ENCODE assay signal across 7 mouse cellular contexts in the genomic region with DNA sequence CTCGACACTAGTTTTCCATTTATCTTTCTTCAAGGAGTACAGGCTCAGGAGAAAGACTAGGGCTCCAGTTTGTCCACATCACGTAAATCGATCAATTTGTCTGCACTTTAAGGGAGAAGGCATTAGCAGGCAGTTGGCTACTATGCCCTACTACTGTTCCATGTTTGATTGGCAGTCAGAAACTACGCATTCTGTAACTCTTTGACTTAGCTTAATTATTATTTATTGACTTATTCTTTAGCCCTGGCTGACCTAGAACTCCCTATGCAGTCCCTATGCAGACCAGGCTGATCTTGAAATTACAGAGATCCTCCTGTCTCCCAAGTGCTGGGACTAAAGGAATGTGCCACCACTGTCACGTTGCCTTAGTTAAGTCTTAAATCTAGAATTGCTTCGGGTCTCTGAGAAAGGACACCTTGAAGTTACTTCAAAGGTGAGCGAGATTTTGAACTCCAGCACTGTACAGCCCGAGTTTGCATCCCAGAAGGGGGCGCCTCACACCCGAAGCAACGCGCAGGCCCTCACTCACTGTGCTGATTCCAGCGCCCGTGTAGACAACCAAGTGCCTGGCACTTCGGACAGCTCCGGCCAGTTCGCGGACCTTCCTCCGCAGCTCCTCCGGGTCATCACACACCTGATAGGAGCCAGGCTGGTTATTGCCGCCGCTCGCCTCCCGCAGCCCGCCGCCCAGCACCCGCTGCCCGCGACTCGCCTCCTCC. TPM values are rescaled to one million over a fixed set of nuclear protein-coding genes. Genes with fewer than 3 reads are reported as not detected.
DNase-seq lines count a peak whose midpoint lies in the region; ATAC-seq and TF ChIP-seq lines count a peak whose summit lies in the region.

No protein-coding gene starts in this region.

- peak overlapping the region; percentile 87 for H3K9ac ChIP-seq in embryonic facial prominence, embryonic 15.5 days

- ATAC-seq in embryonic facial prominence, embryonic 15.5 days (ENCODE audit: insufficient number of reproducible peaks, low FRiP score, low TSS enrichment, low read depth) = peak; percentile 67; the same call in 1 of the 2 replicates

- peaks cover 81% of the 10 kb centered on the region for H3K36me3 ChIP-seq in E14TG2a.4 (ENCODE audit: insufficient read depth, low read length)
- peaks cover 53% of the 10 kb centered on the region for H3K36me3 ChIP-seq in embryonic facial prominence, embryonic 15.5 days
- peaks cover 47% of the 10 kb centered on the region for H3K36me3 ChIP-seq in macrophage (ENCODE audit: inconsistent target)

- peaks cover 80% of the 10 kb centered on the region for H3K4me1 ChIP-seq in E14TG2a.4 (replicated peaks; ENCODE audit: low read depth, low read length)
- peaks cover 20% of the 10 kb centered on the region for H3K4me1 ChIP-seq in embryonic facial prominence, embryonic 15.5 days

- peaks cover 81% of the 10 kb centered on the region for H3K79me2 ChIP-seq in macrophage (ENCODE audit: inconsistent target)

- 13% methylated on average over 30 of the region's 30 CpGs for WGBS in embryonic facial prominence, embryonic 15.5 days
- WGBS in macrophage (ENCODE audit: missing documents) = 14% methylated on average over 26 of the region's 30 CpGs

- DNase-seq in WW6 (ENCODE audit: low read depth, low spot score) = peak; percentile 70
- DNase-seq in heart, postnatal 4 days = peak; percentile 78
- DNase-seq in layer of hippocampus, postnatal 25 days (ENCODE audit: extremely low spot score in 1 of 2, low spot score in 1 of 2) = peak; percentile 40 to 71
- DNase-seq in right cerebral cortex, postnatal 4 days = peak; percentile 66

- peak overlapping the region; percentile 80 for H3K27ac ChIP-seq in embryonic facial prominence, embryonic 15.5 days (replicated peaks)
- H3K27ac ChIP-seq in macrophage = peak overlapping the region; percentile 5; the same call in 1 of the 2 replicates

- H3K27me3 ChIP-seq in E14TG2a.4 (ENCODE audit: insufficient read depth, low read length) = no peaks in the 10 kb centered on the region
- H3K27me3 ChIP-seq in embryonic facial prominence, embryonic 15.5 days = no peaks in the 10 kb centered on the region

- H3K4me2 ChIP-seq in embryonic facial prominence, embryonic 15.5 days (replicated peaks) = peak overlapping the region; percentile 100

- H3K4me3 ChIP-seq in E14TG2a.4 (replicated peaks; ENCODE audit: low read length) = peak overlapping the region; percentile 98
- H3K4me3 ChIP-seq in embryonic facial prominence, embryonic 15.5 days (replicated peaks) = peak overlapping the region; percentile 100
- H3K4me3 ChIP-seq in macrophage (ENCODE audit: inconsistent target) = peak overlapping the region; percentile 36

- TF ChIP-seq CTCF in E14TG2a.4 (conservative IDR thresholded peaks at IDR 0.05; ENCODE audit: low read length) = peak; percentile 45

- no peaks in the 10 kb centered on the region for H3K9me3 ChIP-seq in E14TG2a.4 (ENCODE audit: low read length)
- no peaks in the 10 kb centered on the region for H3K9me3 ChIP-seq in embryonic facial prominence, embryonic 15.5 days (replicated peaks)

RNA-seq across cellular contexts. Expression of gene Sirt7, which starts 0.9 kb away (rescaled TPM):
- polyA plus RNA-seq in embryonic facial prominence, embryonic 15.5 days (2015; fragmentation: Nextera tagmentation; extraction: Ambion mirVana) = 34.7 and 35.0 TPM in 2 replicates
- 10 to 100 TPM; 10.2 to 11.7 TPM for total RNA-seq in heart, postnatal 4 days (2021)
- total RNA-seq in layer of hippocampus, postnatal 25 days (2021) = 10 to 100 TPM; 36.1 to 42.4 TPM
- total RNA-seq in macrophage (2018; cell fraction: chromatin; rRNA removed) = 100 to 1,000 TPM; 131 to 498 (median 330) TPM
- total RNA-seq in macrophage (2018; cell fraction: cytosol; rRNA removed) = 10 to 100 TPM; 27.1 to 83.0 (median 62.4) TPM
- total RNA-seq in macrophage (2018; cell fraction: nucleus; rRNA removed) = 100 to 1,000 TPM in 25 of 26 experiments, 10 to 100 TPM in 1; 90.8 to 277 (median 168) TPM
- polyA plus RNA-seq in macrophage (2018) = 37.3 to 77.5 TPM (median 50.4 TPM) in 3 replicates

RNA-seq across cellular contexts. Expression of gene Pcyt2, which starts 6.4 kb away (rescaled TPM):
- 141 TPM in 2 replicates for polyA plus RNA-seq in embryonic facial prominence, embryonic 15.5 days (2015; fragmentation: Nextera tagmentation; extraction: Ambion mirVana)
- total RNA-seq in heart, postnatal 4 days (2021) = 10 to 100 TPM; 56.8 to 58.1 TPM
- total RNA-seq in layer of hippocampus, postnatal 25 days (2021) = 100 to 1,000 TPM; 133 to 162 TPM
- 100 to 1,000 TPM; 136 to 537 (median 250) TPM for total RNA-seq in macrophage (2018; cell fraction: chromatin; rRNA removed)
- total RNA-seq in macrophage (2018; cell fraction: cytosol; rRNA removed) = 10 to 100 TPM; 15.5 to 47.5 (median 25.2) TPM
- 100 to 1,000 TPM in 23 of 26 experiments, 10 to 100 TPM in 3; 67.5 to 355 (median 144) TPM for total RNA-seq in macrophage (2018; cell fraction: nucleus; rRNA removed)
- polyA plus RNA-seq in macrophage (2018) = 23.8 to 69.4 TPM (median 36.2 TPM) in 3 replicates

RNA-seq across cellular contexts. Expression of gene Mafg, which starts 9.3 kb away (rescaled TPM):
- polyA plus RNA-seq in embryonic facial prominence, embryonic 15.5 days (2015; fragmentation: Nextera tagmentation; extraction: Ambion mirVana) = 36.4 and 38.7 TPM in 2 replicates
- 10 to 100 TPM; 23.4 to 25.8 TPM for total RNA-seq in heart, postnatal 4 days (2021)
- total RNA-seq in layer of hippocampus, postnatal 25 days (2021) = 10 to 100 TPM; 68.9 to 83.2 TPM
- total RNA-seq in macrophage (2018; cell fraction: chromatin; rRNA removed) = 100 to 1,000 TPM; 127 to 265 (median 218) TPM
- 10 to 100 TPM; 29.7 to 53.1 (median 42.5) TPM for total RNA-seq in macrophage (2018; cell fraction: cytosol; rRNA removed)
- total RNA-seq in macrophage (2018; cell fraction: nucleus; rRNA removed) = 100 to 1,000 TPM; 103 to 262 (median 141) TPM
- 18.1 to 68.2 TPM (median 39.6 TPM) in 3 replicates for polyA plus RNA-seq in macrophage (2018)

RNA-seq across cellular contexts. Expression of gene Npb, which starts 15.8 kb away (rescaled TPM):
- 1.8 and 1.9 TPM in 2 replicates for polyA plus RNA-seq in embryonic facial prominence, embryonic 15.5 days (2015; fragmentation: Nextera tagmentation; extraction: Ambion mirVana)
- 1 to 10 TPM; 2.4 to 2.5 TPM for total RNA-seq in heart, postnatal 4 days (2021)
- total RNA-seq in layer of hippocampus, postnatal 25 days (2021) = 1 to 10 TPM; 2.1 to 2.9 TPM
- 1 to 10 TPM in 2 of 26 experiments, not detected in 24; 2.0 to 2.4 TPM for total RNA-seq in macrophage (2018; cell fraction: chromatin; rRNA removed)
- not detected for total RNA-seq in macrophage (2018; cell fraction: cytosol; rRNA removed)
- total RNA-seq in macrophage (2018; cell fraction: nucleus; rRNA removed) = not detected
- polyA plus RNA-seq in macrophage (2018) = not detected in 3 replicates

RNA-seq across cellular contexts. Expression of gene Pycr1, which starts 19.4 kb away (rescaled TPM):
- polyA plus RNA-seq in embryonic facial prominence, embryonic 15.5 days (2015; fragmentation: Nextera tagmentation; extraction: Ambion mirVana) = 53.8 and 54.5 TPM in 2 replicates
- total RNA-seq in heart, postnatal 4 days (2021) = 1 to 10 TPM; 7.9 to 8.0 TPM
- 1 to 10 TPM; 4.3 to 4.9 TPM for total RNA-seq in layer of hippocampus, postnatal 25 days (2021)
- 1 to 10 TPM in 1 of 26 experiments, under 1 TPM in 1, not detected in 24; 0.36 to 6.1 TPM for total RNA-seq in macrophage (2018; cell fraction: chromatin; rRNA removed)
- under 1 TPM in 11 of 26 experiments, not detected in 15; 0.08 to 0.61 (median 0.15) TPM for total RNA-seq in macrophage (2018; cell fraction: cytosol; rRNA removed)
- under 1 TPM in 2 of 26 experiments, not detected in 24; 0.40 to 0.50 TPM for total RNA-seq in macrophage (2018; cell fraction: nucleus; rRNA removed)
- not detected in 3 replicates for polyA plus RNA-seq in macrophage (2018)

Comparison
In these comparisons a context has a peak if more than half of its experiments do, and no peak if none do; other contexts are left out.
1. Peak in every context shown above with its lines: DNase-seq, ATAC-seq, H3K4me3 ChIP-seq and H3K27ac ChIP-seq.
2. H3K4me3 ChIP-seq: peak in every context shown above with its lines; median percentile 100 in embryonic facial prominence, embryonic 15.5 days; 98 in E14TG2a.4; 36 in macrophage.